Mouse (Mus musculus) small intestine, adult 2 months (tissue): ENCODE measurements at regions not wholly inside any gene's neighbourhood (a gene's known extent, or its start where the extent isn't known, plus 50 kb on each side); places are given as distances from the start of the nearest gene placed in this dataset.

Source experiments
- CTCF ChIP-seq: fragments of 200-500 bp; IDR thresholded peaks from 2 replicates; pipeline ENCODE4 v1.5.1; 2012; ENCODE audit warnings: low read depth, mild to moderate bottlenecking, control low read depth, inconsistent platforms, low read length, moderate library complexity, mixed read lengths; ENCODE audit not compliant: insufficient replicate concordance, insufficient read length; ENCODE audit errors: extremely low read depth
- POLR2A ChIP-seq: fragments of 200-500 bp; IDR thresholded peaks from 2 replicates; pipeline ENCODE4 v1.6.1; 2012; ENCODE audit warnings: low read depth, mild to moderate bottlenecking, control low read depth, inconsistent platforms, low read length, moderate library complexity

DNA sequence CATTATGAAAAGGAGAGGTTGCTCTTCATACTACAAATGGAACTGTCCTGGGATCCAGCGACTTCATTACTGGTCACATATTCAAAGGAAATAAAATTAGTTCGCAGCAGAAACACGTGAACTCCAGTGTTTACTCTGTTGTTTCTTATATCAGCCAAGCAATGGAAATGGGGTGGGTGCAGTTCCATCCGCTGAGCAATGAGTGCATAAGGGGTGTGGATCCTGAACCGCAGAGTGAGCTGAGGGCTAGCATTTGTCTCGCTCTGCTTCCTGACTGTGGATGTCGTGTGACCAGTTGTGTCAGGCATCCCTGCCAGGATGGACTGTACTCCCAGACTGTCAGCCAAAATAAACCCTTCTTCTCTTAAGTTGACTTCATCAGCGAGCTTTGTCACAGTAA, 80.0 kb upstream of the Smad1 start:
- TF ChIP-seq CTCF, result no peak
- no peak for TF ChIP-seq POLR2A
